Mouse (Mus musculus) urinary bladder, postnatal 36 days (tissue): ENCODE data around the gene Adamts18.

Experiments used
- DNase-seq, 2 experiments: peaks; one replicate each; pipeline ENCODE4 v3.0.0; 2022; ENCODE audit warnings: low spot score in 2 of 2, mixed read lengths in 1 of 2

Adamts18 gene

DNA sequence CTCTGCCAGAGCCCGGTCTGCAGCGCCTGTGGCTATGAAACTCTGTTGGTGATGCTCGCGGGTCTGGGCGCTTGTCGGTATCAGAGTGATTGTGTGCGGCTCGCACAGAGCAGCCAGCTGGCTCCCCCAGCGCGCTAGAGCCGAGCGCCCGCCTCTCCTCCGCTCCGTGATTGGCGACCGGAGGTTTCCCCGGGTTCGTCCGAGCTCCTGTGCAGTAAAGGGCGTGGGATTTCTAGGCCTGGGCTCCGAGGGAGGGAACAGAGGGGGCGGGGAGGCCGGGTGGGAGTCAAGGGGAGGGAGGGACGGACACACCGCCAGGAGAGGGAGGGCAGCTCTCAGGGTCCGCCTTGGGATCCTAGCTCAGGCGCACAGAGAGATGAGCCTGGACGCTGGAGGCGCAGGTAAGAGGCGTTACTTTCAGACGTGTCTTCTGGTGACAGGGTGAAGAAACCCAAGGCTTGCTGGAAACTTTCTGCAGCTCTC, at the start of gene Adamts18:
Gene Adamts18 (minus strand): TSS at position 86 of the 483 bp plus-strand sequence.
- DNase-seq = no peak

DNA sequence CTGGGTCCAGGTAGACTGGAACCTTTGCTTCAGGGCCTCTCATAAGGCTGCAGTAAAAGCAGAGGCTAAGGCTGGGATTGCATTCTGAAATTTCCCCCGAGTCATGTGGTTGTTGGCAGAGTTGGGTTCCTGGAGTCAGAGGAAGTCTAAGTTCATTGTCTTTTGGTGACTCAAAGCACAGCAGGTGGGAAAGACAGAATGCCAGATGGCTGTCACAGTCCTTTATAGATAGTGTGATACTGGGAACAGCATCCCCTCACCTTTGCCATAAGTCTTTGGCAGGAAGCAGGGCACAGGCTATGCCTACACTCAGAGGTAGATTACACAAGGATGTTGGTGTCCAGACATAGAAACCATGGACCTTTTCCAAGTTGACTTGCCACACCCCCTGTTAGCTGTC, 47.9 kb upstream of the Adamts18 start:
- no peak for DNase-seq

DNA sequence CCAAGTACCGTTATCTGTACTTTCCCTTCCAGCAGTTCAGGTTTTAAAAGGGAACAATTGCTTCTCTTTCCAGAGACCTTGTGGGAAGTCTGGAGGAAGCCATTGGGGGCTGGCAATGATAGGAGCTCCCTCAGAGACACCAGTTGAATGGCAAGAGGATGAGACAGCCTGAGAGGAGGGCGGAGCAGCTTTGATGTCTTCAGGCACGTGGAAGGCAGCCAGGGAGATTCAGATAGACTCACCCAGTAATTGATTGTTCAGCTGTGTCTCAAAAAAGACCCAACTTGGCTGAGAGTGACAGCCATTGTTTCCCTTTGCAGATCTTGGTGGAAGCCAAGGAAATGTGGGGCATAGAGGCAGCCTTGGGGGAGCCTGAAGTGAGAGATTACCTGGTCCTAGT, 42.8 kb upstream of the Adamts18 start:
- no peak for DNase-seq

DNA sequence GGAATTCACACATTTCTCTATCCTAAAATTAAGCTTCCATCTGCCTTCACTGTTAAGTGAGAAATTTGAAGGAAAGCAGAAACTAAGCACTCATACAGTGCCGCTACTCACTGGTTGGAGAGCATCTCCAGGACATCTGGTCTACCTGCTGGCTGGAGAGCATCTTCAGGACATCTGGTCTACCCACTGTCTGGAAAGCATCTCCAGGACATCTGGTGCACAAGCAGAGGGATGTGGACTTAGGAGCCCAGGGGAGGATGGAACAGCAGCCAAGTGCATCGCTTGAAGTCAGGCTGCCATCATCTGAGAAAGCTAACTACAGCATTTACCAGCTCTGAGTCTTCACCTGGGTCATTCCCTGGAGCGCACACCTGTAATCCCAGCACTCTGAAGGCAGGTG, 38.0 kb upstream of the Adamts18 start:
- no peak for DNase-seq

DNA sequence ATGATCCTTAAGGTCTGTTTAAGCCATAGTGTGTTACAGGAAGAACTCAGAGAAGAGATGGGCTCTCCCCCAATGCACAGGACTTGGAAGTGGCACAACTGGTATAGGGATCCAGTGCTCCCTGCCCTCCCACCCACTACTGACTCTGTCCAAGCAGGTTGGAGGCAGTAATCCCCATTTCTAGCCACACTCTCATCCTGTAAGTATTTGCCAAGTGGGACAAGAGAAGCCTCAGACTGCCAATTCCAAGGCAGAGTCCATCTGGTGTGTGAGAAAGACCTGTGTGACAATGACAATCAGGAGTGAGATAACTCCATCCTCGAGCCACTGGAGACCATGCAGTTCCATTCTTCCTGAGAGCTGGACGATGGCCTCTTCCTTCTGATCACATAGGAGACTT, 36.6 kb upstream of the Adamts18 start:
- no peak for DNase-seq

DNA sequence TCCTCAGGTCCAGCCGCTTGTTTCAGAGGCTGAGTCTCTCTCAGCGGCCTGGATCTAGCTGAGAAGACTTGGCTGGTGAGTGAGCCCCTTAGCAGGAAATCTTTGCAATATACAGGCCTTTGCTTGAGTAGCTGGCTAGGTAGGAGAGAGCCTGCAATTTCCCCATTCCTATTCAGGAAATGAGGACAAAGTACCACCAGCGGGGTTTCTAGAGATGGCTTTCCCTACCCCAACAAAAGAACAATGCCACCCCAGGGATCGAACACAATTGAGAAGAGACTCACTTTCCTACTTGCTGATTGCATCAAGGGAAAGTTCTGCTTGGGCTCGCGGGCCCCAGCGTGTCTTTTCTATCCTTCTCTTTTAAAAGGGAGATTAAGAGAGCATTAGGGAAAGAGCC, 35.5 kb upstream of the Adamts18 start:
- no peak for DNase-seq

DNA sequence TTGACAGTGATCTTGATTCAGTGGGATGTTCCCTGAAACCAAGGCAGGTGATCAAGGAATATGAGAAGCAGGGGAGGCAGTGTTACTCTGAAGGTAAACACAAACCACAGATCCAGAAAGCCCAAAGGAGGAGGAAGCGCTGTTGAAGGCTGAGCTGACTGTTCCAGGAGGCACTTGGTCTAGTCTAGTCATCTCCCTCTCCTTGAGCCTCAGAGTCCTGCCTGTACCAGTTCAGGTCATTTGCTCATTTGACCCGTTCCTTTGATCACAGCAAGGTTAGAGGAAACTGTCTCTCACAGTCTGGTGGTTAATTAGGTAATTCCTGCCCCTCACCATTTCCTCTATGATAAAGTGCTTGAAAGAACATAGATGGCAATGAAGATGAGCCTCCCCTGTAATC, 34.0 kb upstream of the Adamts18 start:
- no peak for DNase-seq

DNA sequence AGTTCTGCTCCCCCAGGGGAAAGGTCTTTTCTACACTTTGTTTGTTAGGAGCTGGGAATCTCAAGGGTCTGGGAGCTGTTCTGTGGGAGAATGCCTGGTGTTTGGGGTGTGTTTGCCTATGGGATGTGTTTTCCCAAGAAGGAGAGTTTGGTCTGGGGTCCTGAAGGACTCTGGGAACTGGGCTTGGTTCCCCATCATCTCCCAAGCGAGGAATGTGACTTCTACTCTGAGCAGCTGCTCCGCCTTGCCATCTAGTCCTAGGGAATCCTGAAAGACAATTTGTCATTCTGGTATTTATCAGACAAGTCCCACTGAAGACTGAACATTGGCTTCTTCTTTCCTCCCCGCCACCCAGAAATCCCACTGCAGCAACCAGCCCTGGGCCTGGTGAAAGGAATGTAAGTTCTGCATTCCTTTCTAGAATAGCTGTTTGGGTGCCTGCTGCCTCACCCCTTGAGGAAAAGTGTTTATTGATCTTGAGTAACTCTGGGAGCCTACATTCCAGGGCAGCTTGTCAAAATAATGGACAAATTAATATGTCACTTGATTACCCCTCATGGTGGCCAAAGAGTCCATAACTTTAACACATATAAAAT, 30.0 kb upstream of the Adamts18 start:
- DNase-seq = no peak

DNA sequence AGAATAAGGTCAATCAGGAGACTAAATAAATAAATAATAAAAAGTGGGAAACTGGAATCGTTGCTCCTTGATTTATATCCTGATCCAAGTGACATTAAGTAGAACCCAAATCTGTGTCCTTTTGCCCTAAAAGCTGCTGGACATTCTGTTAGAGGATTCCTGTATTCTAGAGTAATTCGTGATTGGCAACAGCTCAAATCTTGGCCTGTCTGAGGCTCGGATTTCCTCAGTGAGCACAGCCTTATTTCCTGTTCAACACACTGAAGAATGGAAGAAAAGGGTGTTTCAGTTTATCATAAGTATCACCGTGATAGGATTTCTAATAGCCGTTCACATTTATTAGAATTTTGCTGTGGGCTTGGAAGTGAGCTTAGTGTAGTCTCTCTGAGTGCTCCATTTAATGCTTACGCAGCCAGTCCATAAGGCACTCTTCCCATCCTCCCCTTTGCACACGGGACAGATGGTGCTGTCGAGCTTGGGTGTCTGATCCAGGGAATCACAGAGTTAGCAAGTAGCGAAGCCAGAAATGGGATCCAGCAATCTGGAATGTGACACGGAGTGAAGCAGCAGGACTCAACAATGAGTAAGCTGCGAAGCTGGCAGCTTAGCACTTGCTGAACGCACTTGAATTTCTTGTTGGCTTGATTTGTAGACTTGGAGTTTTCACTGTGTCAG, 25.0 kb upstream of the Adamts18 start:
- DNase-seq = no peak

DNA sequence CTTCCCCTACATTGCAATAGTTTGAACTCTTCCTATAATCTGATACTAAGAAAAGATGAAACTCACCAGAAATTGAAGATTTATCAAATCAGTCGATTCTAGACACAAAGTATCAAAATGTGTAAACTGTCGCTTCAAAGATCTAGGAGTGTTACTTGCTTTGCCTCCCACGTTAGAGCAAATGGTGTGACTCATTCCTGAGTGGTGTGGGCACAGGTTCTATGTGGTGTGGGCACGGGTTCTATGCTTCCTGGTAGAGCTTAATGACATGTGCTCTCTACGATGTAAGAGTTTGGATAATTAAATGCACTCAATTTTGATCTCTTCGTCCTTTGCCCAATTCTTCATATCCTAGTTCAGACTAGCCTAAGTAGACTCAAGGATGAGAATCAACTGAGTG, 23.9 kb upstream of the Adamts18 start:
- DNase-seq = no peak

DNA sequence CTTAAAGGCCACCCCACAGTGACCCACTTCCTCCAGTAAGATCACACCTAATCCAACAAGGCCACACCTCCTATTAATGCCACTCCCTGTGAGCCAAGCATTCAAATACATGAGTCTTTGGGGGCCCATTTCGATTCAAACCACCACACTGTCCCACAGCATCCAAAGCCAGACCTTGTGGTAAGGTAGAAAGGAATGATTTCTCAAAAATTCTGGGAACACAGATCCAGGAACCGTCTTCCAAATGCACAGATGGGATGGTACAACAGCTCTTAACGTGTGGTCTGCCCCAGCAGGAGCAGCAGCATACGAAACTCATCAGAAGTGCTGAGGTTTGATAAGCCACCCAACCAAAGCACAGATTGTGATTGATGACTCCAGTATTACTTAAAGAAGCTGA, 18.0 kb upstream of the Adamts18 start:
- no peak for DNase-seq

DNA sequence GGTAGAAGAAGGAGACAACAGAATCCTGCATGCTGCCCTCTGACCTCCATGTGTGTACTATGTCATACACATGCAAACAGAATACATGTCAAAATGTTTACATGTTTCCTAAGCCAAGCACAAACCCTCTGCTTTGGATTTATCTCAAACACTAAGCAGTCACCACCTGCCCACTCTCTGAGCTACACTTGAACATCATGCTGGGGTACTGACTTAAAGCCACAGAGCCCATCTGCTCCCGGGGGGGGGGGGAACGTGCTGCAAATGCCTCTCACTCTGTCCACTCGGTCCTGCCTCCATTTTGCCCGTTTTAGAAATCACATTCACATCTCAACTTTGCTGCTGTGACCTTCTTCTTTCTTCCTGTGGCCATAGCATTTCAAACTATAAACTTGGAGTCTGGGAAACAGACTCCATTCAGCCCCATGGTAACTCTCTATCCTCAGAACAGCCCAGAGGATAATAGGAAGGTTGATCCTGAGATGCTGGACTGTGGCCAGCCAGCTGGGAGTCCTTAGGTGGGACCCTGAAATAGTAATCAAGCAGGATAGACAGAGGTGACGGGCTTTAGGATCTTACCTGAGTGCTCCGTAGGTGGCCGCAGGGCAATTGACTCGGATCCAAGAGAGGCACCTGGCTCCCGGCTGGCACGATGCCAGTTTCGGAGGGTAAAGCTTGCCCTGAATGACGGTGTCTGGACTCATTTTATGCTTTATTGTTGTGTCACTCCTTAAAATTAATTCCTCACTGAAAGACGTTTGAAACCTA, 17.0 kb upstream of the Adamts18 start:
- DNase-seq = no peak

DNA sequence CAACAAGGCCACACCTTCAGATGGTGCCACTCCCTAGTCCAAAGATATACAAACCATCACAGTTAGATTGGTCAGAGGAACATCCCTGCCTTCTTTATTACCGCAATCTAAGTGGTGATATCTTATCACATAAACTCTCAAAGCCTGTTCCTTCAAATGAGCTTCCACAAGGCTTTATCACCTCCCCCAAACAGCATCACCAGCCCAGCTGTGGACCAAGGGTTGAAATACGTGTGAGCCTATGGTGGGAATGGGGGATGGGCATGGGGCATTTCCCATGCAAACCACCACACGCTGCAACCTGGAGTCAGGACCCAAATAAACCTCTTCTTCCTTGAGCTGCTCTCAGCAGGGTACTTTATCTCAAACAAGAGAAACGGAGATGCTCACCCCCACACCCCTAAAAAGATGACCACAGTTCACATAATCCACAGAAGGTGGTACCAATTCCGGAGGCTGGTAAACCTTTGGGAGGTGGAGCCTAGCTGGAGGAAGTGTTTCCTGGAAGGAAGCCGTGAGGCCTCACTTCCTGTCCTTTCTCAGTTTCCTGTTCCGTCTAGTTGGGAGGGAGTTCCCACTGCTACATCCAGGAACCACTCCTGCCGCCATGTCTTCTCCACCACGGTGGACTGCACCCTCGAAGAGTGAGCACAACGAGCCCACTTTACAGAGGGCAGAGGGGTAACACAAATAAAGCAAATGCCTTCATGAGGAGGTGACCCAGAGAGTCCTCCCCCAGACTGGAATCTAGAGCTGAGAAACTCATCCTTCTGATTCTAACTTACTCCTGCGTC, 11.5 kb upstream of the Adamts18 start:
- DNase-seq = no peak

DNA sequence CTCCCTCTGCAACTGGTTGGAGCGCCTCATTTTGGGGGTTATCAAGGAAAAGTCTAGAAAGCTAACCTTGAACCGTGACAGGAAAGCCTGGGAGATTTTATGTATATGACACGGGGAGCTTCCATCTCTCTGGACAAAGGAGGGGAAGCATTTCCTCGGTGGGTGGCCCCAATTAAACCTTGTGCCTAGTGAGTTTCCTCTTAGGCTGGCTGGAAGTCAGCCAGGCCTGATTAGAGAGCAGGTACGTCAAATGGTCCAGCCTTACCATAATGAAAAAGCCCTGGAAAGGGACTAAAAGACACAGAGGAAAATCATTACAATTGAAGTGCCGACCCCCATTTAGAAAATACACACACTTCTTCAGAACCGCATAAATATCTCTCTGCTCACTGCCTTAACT, 10.3 kb upstream of the Adamts18 start:
- DNase-seq = no peak

DNA sequence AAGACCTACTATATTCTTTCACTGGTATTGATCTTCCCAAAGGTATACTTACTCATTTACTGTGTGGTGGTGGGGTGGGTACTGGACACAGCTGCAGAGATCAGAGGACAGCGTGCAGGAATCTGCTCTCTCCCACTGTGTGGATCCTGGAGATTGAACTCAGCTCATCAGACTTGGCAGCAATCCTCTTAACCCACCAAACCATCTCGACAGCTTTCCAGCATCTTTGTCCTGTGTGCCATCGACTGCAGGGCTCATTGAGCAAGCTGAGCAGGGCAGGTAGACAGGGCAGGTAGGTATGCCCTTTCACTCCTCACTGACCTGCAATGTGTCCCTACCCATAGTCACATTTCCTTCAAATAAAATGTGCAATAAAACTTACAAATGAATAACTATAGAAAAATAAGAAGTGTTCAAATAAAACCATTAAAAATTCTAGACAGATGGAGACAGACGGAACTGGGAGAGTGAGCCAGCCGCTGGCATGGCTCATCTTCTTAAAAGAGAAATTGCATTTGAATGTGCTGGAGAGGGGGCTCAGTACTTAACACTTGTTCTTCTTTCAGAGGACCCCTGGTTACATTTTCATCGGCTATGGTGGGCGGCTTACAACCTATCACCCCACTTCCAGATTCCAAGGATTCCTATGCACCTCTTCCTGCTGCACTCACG, 6.2 kb upstream of the Adamts18 start:
- DNase-seq = no peak

DNA sequence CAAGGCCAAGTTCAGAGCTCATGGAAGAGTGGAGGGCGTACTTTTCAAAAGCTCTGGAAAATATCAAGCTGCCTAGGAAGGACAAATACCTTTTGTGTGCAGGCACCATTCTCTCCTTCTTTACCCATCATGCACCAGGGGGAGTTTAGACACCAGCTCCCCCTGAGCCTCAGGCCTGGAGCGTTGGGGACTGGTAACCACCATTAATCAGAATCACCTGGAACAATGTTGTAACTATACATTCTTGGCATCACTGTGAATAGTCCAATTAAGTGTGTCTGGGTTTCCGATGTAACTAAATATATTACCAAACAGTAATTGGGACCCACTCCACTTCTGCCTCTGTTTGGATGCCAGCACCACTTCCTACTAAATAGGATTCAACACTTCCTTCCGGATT, 5.2 kb upstream of the Adamts18 start:
- no peak for DNase-seq

DNA sequence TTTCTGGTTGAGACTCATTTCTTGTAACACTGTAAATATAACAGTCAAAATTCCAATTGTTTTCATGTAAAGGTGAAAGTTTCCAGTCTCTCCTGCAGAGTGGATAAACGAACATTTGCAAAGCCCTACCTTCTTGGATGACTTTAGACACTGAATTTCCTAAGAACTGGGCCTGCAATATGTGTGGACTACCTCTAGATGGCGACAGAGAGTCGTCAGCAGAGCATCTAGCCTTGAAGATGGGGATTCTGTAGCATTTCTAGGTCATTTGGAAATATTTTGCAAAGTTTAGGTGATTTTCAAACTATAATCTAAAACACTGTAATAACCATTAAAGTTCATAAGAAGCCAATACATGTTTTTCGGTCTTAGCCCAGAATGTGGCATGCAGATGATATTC, 3.1 kb upstream of the Adamts18 start:
- DNase-seq = no peak

DNA sequence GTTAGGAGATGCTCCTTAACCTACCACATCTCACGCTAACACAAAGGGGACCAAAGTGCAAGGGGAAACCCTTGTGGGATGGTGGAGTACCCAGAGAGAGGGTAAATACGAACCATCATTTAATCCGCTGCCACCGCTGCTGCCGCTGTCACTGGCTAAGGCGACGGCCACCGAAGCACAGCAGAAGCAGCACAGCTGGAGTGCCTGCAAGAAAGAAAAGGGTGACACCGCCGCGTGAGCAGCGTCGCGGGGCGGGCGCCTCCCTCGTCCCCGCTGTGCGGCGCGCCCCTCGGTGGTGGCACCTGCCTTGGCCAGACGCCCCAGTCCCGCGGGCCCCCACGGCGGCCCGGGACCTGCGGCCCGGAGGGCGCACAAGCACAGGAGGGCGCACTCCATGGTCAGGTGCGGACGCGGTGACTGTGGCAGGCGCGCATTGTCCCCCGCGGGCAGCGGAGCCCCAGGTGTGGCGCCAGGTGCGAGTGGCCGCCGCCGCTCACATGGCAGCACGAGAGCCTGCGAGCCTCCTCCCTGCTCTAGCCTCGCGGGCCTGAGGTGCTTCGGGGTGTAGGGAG, 371 bp downstream of the Adamts18 start:
- no peak for DNase-seq

DNA sequence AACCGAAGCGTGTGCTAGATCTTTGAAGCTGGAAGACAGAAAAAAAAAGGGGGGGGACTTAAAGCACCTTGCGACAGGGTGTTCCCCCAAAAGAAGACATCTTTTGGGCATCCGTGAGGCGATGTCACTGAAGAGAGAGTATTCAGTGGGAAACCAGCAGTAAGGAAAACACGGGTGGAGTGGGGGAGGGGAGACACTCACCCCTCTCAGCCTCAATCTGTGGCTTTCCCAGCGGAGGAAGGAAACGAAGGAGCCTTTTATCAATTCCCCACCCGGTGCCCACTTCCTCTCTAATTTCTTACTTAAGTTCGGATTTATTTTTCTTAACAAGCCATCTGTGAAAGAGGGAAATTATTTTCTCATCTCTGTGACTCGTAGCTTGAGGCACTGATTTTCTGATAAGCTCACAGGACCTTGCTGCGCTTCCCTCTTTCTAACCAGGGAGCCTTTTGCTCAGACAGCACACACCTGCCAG, 895 bp downstream of the Adamts18 start:
- no peak for DNase-seq

DNA sequence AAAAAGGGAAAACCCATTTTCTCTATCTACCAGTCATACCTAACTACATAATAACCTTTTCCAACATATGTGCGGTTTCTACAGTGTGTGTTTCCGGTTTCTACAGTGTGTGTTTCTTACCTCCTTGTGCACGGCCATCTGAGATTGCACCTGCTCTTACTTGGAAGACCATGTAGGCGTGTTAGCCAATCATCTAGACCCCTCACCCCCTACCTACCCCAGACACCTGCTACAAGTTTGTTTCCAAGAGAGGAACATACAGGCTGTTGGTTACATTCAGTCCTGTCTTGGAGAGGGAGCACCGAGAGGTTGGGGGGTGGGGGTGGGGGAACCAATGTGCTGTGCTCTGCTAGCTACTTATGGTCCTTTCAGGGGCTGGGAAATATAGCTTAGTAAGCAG, 1.9 kb downstream of the Adamts18 start:
- no peak for DNase-seq

DNA sequence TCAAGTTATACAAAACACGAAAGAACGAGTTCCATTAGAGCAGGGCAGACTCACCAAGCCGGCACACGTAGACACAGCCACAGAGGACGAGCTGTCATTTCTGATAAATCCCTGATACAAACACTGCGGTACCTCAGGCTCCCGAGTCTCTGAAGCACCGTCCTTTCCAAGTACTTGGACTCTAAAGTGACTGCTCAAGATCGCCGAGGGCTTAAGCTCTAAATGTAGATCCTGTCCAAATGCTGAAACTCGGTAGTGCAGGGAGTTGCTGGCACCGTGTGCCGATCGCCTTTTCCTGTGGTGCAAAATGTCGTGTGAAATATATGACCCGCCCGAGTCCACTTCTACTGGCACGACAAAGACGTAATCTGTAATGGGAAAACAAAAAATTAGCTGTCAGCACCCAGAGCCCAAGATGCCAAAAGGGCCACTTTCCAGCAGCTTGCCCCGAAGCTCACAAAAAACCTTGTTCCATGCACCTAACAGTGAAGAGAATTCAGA, 3.7 kb downstream of the Adamts18 start:
- no peak for DNase-seq
